Mouse (Mus musculus) layer of hippocampus, postnatal 14 days (tissue): ENCODE data around the gene Tnfrsf8. TPM values are rescaled to one million over a fixed set of nuclear protein-coding genes. Genes with fewer than 3 reads are reported as not detected.
"Not testable (repeated sequence)": the region's sequence is repeated elsewhere in the genome, so short reads cannot be mapped to it uniquely, and the experiment has no call there.

ENCODE experiments used
- DNase-seq, 2 experiments: peaks; one replicate each; pipeline ENCODE4 v3.0.0; 2021 to 2022; ENCODE audit warnings: low spot score in 2 of 2, mixed read lengths in 1 of 2
- long read RNA-seq, 2 experiments: library from polyadenylated mRNA; stranded (forward); transcript quantifications; one replicate each; pipeline ENCODE4 v2.0.0; 2021
- total RNA-seq, 2 experiments: library from RNA; stranded (reverse); gene quantifications; 2 replicates each; pipeline ENCODE4 v1.2.3; 2021

Tnfrsf8 gene
- under 1 TPM; 0.58 to 0.79 TPM for total RNA-seq
- long read RNA-seq, experiment 1, result 0 reads
- long read RNA-seq, experiment 2, result 0 reads

- no peak for DNase-seq
Measured at GRCm38 (mm10) chr4:145314836-145315467, at the start of gene Tnfrsf8. Gene Tnfrsf8, minus strand, starts transcription at chr4:145315164.

GRCm38 (mm10) chr4:145361635-145362034, 46.7 kb upstream of the Tnfrsf8 start:
- DNase-seq, result not testable (repeated sequence)

- DNase-seq, result no peak
Measured at GRCm38 (mm10) chr4:145361065-145361464, 46.1 kb upstream of the Tnfrsf8 start.

- no peak for DNase-seq
Measured at GRCm38 (mm10) chr4:145360567-145360966, 45.6 kb upstream of the Tnfrsf8 start.

GRCm38 (mm10) chr4:145356234-145356633, 41.3 kb upstream of the Tnfrsf8 start:
- no peak for DNase-seq

- no peak for DNase-seq
Measured at GRCm38 (mm10) chr4:145353855-145354254, 38.9 kb upstream of the Tnfrsf8 start.

- DNase-seq, result no peak
Measured at GRCm38 (mm10) chr4:145344948-145345347, 30.0 kb upstream of the Tnfrsf8 start.

- DNase-seq, result no peak
Measured at GRCm38 (mm10) chr4:145341879-145342809, 27.2 kb upstream of the Tnfrsf8 start.

- DNase-seq, result no peak
Measured at GRCm38 (mm10) chr4:145337906-145338858, 23.2 kb upstream of the Tnfrsf8 start.

GRCm38 (mm10) chr4:145336587-145336986, 21.6 kb upstream of the Tnfrsf8 start:
- no peak for DNase-seq

- no peak for DNase-seq
Measured at GRCm38 (mm10) chr4:145336019-145336418, 21.1 kb upstream of the Tnfrsf8 start.

- no peak for DNase-seq
Measured at GRCm38 (mm10) chr4:145323631-145324030, 8.7 kb upstream of the Tnfrsf8 start.

- DNase-seq, result no peak
Measured at GRCm38 (mm10) chr4:145322995-145323627, 8.1 kb upstream of the Tnfrsf8 start.

- no peak for DNase-seq
Measured at GRCm38 (mm10) chr4:145322211-145322610, 7.2 kb upstream of the Tnfrsf8 start.

GRCm38 (mm10) chr4:145320624-145321023, 5.7 kb upstream of the Tnfrsf8 start:
- no peak for DNase-seq

GRCm38 (mm10) chr4:145319274-145320226, 4.6 kb upstream of the Tnfrsf8 start:
- DNase-seq, result no peak

GRCm38 (mm10) chr4:145316708-145317107, 1.7 kb upstream of the Tnfrsf8 start:
- no peak for DNase-seq

GRCm38 (mm10) chr4:145313966-145314365, 998 bp downstream of the Tnfrsf8 start:
- DNase-seq, result no peak

GRCm38 (mm10) chr4:145313256-145313655, 1.7 kb downstream of the Tnfrsf8 start:
- no peak for DNase-seq
